Mouse (Mus musculus) CH12.LX (cell line): ENCODE results near the gene Lrp2bp. TPM values are rescaled to one million over a fixed set of nuclear protein-coding genes. Genes with fewer than 3 reads are reported as not detected.

Experiments used
- DNase-seq: peaks from one replicate; pipeline ENCODE4 v3.0.0-alpha.2; 2013; ENCODE audit errors: extremely low read depth
- H3K27ac ChIP-seq: 2 replicates; pipeline ENCODE4 v1.5.1; 2012; ENCODE audit warnings: low read depth, mild to moderate bottlenecking, control low read depth, moderate library complexity; ENCODE audit not compliant: insufficient read depth
- H3K27me3 ChIP-seq: replicated peaks from 2 replicates; pipeline ENCODE3; 2012; ENCODE audit warnings: inconsistent platforms
- H3K36me3 ChIP-seq, 2 experiments: replicated peaks in 1 of 2; 2 replicates each; pipeline versions ENCODE3 to v1.6.1; 2012; ENCODE audit warnings: inconsistent platforms in 1 of 2, low read length in 1 of 2, mild to moderate bottlenecking in 1 of 2, mixed read lengths in 1 of 2, moderate library complexity in 1 of 2; ENCODE audit not compliant: control insufficient read depth in 1 of 2, insufficient read depth in 1 of 2
- H3K4me1 ChIP-seq, 2 experiments: 2 replicates each; pipeline ENCODE4 v1.6.1; 2012; ENCODE audit warnings: inconsistent platforms in 1 of 2, moderate library complexity in 1 of 2; ENCODE audit not compliant: insufficient read depth in 2 of 2, control insufficient read depth in 1 of 2
- H3K4me2 ChIP-seq: 2 replicates; pipeline ENCODE4 v1.6.1; 2012; ENCODE audit warnings: low read depth, mild to moderate bottlenecking, control low read depth; ENCODE audit not compliant: poor library complexity, insufficient read depth, severe bottlenecking
- H3K4me3 ChIP-seq, 3 experiments: fragments of 150-350 bp in 1 of 3; sonication (generic) in 1 of 3; replicated peaks in 1 of 3; 2 replicates each; pipeline versions ENCODE3 to v1.5.1; 2011 to 2012; ENCODE audit warnings: low read depth in 2 of 3, low read length in 2 of 3, mild to moderate bottlenecking in 2 of 3, moderate library complexity in 2 of 3, control low read depth in 1 of 3, improper control_type of control experiment in 1 of 3, inconsistent platforms in 1 of 3, mixed read lengths in 1 of 3; ENCODE audit not compliant: poor library complexity in 1 of 3
- H3K79me2 ChIP-seq: replicated peaks from 2 replicates; pipeline ENCODE4 v1.6.1; 2012; ENCODE audit warnings: mild to moderate bottlenecking, moderate library complexity; ENCODE audit not compliant: control insufficient read depth, poor library complexity, insufficient read depth, severe bottlenecking; ENCODE audit errors: extremely low read depth
- H3K9ac ChIP-seq: 2 replicates; pipeline ENCODE4 v1.6.1; 2012; ENCODE audit warnings: low read depth, mild to moderate bottlenecking, control low read depth, moderate library complexity; ENCODE audit not compliant: insufficient read depth
- H3K9me3 ChIP-seq: replicated peaks from 2 replicates; pipeline ENCODE3; 2012; ENCODE audit warnings: low read length, inconsistent platforms, mixed read lengths
- CTCF ChIP-seq, 2 experiments: IDR thresholded peaks in 1 of 2; conservative IDR thresholded peaks in 1 of 2; 2 replicates each; pipeline ENCODE4 v1.5.1; 2011 to 2012; ENCODE audit warnings: low read depth in 2 of 2, low read length in 2 of 2, improper control_type of control experiment in 1 of 2, inconsistent platforms in 1 of 2, mild to moderate bottlenecking in 1 of 2, moderate library complexity in 1 of 2
- E2F4 ChIP-seq: IDR thresholded peaks from 2 replicates; pipeline ENCODE4 v1.6.1; 2011; ENCODE audit warnings: low read depth, low read length, improper control_type of control experiment; ENCODE audit not compliant: insufficient replicate concordance
- EP300 ChIP-seq: IDR thresholded peaks from 2 replicates; pipeline ENCODE4 v1.6.1; 2011; ENCODE audit warnings: low read length, improper control_type of control experiment
- ETS1 ChIP-seq: conservative IDR thresholded peaks from 2 replicates; pipeline ENCODE4 v1.6.1; 2012; ENCODE audit warnings: low read depth, mild to moderate bottlenecking, inconsistent platforms, low read length, improper control_type of control experiment, moderate library complexity
- GABPA ChIP-seq: IDR thresholded peaks from 2 replicates; pipeline ENCODE4 v1.6.1; 2012; ENCODE audit warnings: low read depth, low read length, improper control_type of control experiment, inconsistent platforms; ENCODE audit not compliant: insufficient replicate concordance
- KAT2A ChIP-seq: IDR thresholded peaks from 2 replicates; pipeline ENCODE4 v1.6.1; 2012; ENCODE audit warnings: low read length, improper control_type of control experiment, inconsistent platforms; ENCODE audit not compliant: insufficient replicate concordance
- MAFK ChIP-seq: IDR thresholded peaks from 2 replicates; pipeline ENCODE4 v1.6.1; 2011; ENCODE audit warnings: low read length, improper control_type of control experiment; ENCODE audit not compliant: insufficient replicate concordance
- MAX ChIP-seq: IDR thresholded peaks from 2 replicates; pipeline ENCODE4 v1.6.1; 2011; ENCODE audit warnings: low read length, improper control_type of control experiment
- MAZ ChIP-seq: IDR thresholded peaks from 2 replicates; pipeline ENCODE4 v1.6.1; 2012; ENCODE audit warnings: low read depth, mild to moderate bottlenecking, inconsistent platforms, low read length, improper control_type of control experiment, moderate library complexity
- MYC ChIP-seq: IDR thresholded peaks from 2 replicates; pipeline ENCODE4 v1.6.1; 2011; ENCODE audit warnings: low read depth, mild to moderate bottlenecking, improper control_type of control experiment, low read length
- RAD21 ChIP-seq: IDR thresholded peaks from 2 replicates; pipeline ENCODE4 v1.6.1; 2011; ENCODE audit warnings: low read depth, mild to moderate bottlenecking, low read length, improper control_type of control experiment, moderate library complexity
- UBTF ChIP-seq: IDR thresholded peaks from 2 replicates; pipeline ENCODE4 v1.6.1; 2012; ENCODE audit warnings: low read depth, mild to moderate bottlenecking, inconsistent platforms, low read length, improper control_type of control experiment, moderate library complexity
- ZC3H11A ChIP-seq: IDR thresholded peaks from 2 replicates; pipeline ENCODE4 v1.6.1; 2012; ENCODE audit warnings: low read depth, mild to moderate bottlenecking, inconsistent platforms, low read length, improper control_type of control experiment
- dilution Hi-C: fragments of 300-500 bp; cut with MboI; formaldehyde crosslinking; loops from 2 replicates; pipeline ENCODE4 v1.14.3; 2020; ENCODE audit warnings: low sequenced_read_pairs; ENCODE audit not compliant: extremely low pct_unique_long_range_greater_than_20kb, extremely low pct_ligation_motif_present
- in situ Hi-C: fragments of 300-500 bp; cut with MboI; formaldehyde crosslinking; loops from 3 replicates; pipeline ENCODE4 v1.14.3; 2019; ENCODE audit warnings: low sequenced_read_pairs, low pct_ligation_motif_present, low pct_unique_long_range_greater_than_20kb, mixed read lengths
- polyA plus RNA-seq: library from polyadenylated mRNA; unstranded; fragments of >175 nt; gene quantifications from 2 replicates; pipeline ENCODE4 v1.2.1, GENCODE M21; 2012; ENCODE audit warnings: low read depth; ENCODE audit not compliant: insufficient read length
- total RNA-seq, 2 experiments: library from RNA; depleted of rRNA; stranded (reverse); fragments of 300-350 nt in 1 of 2; fragments of >200 nt in 1 of 2; gene quantifications; 2 replicates each; pipeline ENCODE4 v1.2.3; 2012 to 2014

The Lrp2bp gene
- total and polyA plus RNA-seq, 3 experiments = 0.43 TPM; not detected in 2

DNA sequence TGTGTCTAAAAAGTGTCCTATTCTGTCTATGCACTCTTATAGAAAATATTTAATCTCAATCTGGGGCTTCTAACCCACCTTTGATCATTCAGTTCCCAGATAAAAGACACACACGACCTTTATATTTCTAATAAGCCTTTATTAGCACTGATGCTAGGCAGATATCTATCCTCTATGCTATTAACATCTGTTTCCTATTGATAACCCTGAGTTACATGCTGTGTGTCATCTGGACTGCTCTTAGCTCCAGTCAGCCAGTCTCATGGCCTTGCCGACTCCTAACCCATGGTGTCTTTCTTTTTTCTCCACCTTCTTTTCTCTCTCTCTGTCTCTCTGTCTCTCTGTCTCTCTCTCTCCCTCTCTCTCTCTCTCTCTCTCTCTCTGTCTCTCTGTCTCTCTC lies 10.9 kb upstream of the Lrp2bp start:
- H3K4me3 ChIP-seq = no peak overlapping the region
- no peaks in the 10 kb centered on the region for H3K27me3 ChIP-seq
- no peak for DNase-seq
- H3K4me1 ChIP-seq = peaks cover 2 to 19% of the 10 kb centered on the region in 2 experiments; a peak in 3 of 4 replicates
- in situ Hi-C loops (no loop called here), dilution Hi-C loops (no loop called here)
- no peak for TF ChIP-seq GABPA
- TF ChIP-seq MAX = no peak
- no peak for TF ChIP-seq MYC
- H3K9me3 ChIP-seq = no peaks in the 10 kb centered on the region
- H3K36me3 ChIP-seq = peaks cover 22 to 58% of the 10 kb centered on the region in 2 experiments
- no peak overlapping the region for H3K4me2 ChIP-seq
- no peaks in the 10 kb centered on the region; the same call in 1 of the 2 replicates for H3K79me2 ChIP-seq
- no peak overlapping the region for H3K9ac ChIP-seq
- no peak overlapping the region for H3K27ac ChIP-seq

DNA sequence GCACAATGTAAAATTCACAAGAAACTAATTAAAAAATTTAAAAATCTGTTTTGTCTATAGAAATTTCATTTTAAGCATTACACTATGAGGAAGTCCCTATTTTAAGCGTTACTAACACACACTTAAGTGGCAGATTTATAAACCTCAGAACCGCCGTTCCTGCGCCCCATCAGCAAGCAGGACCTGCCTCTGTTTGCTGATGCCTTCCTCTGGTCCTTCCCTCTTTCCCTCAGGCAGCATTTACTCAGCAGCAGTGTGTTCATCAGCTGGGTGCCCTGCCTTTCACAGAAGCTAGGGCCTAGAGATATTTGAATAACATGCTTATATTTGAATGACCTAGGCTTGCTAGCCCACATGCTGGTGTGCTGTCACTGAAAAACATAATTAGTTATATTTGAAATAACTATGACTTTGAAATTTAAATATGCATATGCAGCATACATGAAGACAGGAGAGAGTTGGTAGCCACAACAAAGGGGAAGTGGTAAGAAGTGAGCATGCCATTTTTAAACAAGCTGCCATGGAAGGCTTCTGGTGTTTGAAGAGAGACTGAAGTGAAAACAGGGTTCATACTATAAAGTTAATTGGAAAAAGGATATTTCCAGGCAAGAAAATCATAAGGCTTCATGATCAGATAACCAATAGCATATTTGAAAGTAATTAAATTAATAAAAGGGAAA lies 8.3 kb upstream of the Lrp2bp start:
- Histone ChIP-seq H3K4me2 (peak overlapping the region; percentile 78; the same call in 1 of the 2 replicates), H3K79me2 (no peaks in the 10 kb centered on the region; the same call in 1 of the 2 replicates), H3K27ac (peak overlapping the region; percentile 66), H3K4me1 (peaks cover 2 to 19% of the 10 kb centered on the region in 2 experiments; a peak in 3 of 4 replicates), H3K27me3 (no peaks in the 10 kb centered on the region), H3K9ac (no peak overlapping the region), H3K4me3 (no peak overlapping the region), H3K9me3 (no peaks in the 10 kb centered on the region), H3K36me3 (peaks cover 24 to 55% of the 10 kb centered on the region in 2 experiments)
- dilution Hi-C loops (no loop called here), in situ Hi-C loops (loop anchor here (10.0 kb wide), 1 partner anchor 184 kb away; no protein-coding TSS in a partner anchor)
- peak; percentile 61 for DNase-seq
- TF ChIP-seq EP300 (peak; percentile 55; the same call in 1 of the 2 replicates), ETS1 (0 out of 2 replicates have a peak, but pooled peaks have one; percentile 19), KAT2A (no peak), E2F4 (no peak)

GRCm38 (mm10) chr8:45994111-45994510 lies 5.0 kb upstream of the Lrp2bp start:
- Histone ChIP-seq H3K9ac (no peak overlapping the region), H3K79me2 (no peaks in the 10 kb centered on the region; the same call in 1 of the 2 replicates), H3K27me3 (no peaks in the 10 kb centered on the region), H3K9me3 (no peaks in the 10 kb centered on the region), H3K4me2 (no peak overlapping the region), H3K36me3 (peaks cover 24 to 56% of the 10 kb centered on the region in 2 experiments), H3K4me1 (peaks cover 2 to 32% of the 10 kb centered on the region in 2 experiments; a peak in 3 of 4 replicates), H3K4me3 (no peak overlapping the region), H3K27ac (no peak overlapping the region)
- peak; percentile 21 for DNase-seq
- dilution Hi-C loops (no loop called here), in situ Hi-C loops (loop anchor here (10.0 kb wide), 1 partner anchor 181 kb away; no protein-coding TSS in a partner anchor)
- TF ChIP-seq GABPA = no peak
- no peak for TF ChIP-seq ZC3H11A
- no peak for TF ChIP-seq UBTF
- TF ChIP-seq CTCF (conservative IDR thresholded peaks at IDR 0.05 in 1 of 2, IDR thresholded peaks at IDR 0.05 in 1 of 2; ENCODE audit: low read depth in 2 of 2, low read length in 2 of 2) = peak in 1 of 2 experiments; percentile 43; a peak in 2 of 4 replicates
- TF ChIP-seq RAD21 = peak; percentile 1; the same call in 1 of the 2 replicates
- TF ChIP-seq MAFK = no peak
- no peak for TF ChIP-seq MAZ
